Mouse (Mus musculus): ENCODE results near the gene Amigo2. TPM values are rescaled to one million over a fixed set of nuclear protein-coding genes. Genes with fewer than 3 reads are reported as not detected.

Amigo2 gene
- total RNA-seq (2022) = 1 to 10 TPM; 6.0 to 8.5 (median 7.3) TPM

DNA sequence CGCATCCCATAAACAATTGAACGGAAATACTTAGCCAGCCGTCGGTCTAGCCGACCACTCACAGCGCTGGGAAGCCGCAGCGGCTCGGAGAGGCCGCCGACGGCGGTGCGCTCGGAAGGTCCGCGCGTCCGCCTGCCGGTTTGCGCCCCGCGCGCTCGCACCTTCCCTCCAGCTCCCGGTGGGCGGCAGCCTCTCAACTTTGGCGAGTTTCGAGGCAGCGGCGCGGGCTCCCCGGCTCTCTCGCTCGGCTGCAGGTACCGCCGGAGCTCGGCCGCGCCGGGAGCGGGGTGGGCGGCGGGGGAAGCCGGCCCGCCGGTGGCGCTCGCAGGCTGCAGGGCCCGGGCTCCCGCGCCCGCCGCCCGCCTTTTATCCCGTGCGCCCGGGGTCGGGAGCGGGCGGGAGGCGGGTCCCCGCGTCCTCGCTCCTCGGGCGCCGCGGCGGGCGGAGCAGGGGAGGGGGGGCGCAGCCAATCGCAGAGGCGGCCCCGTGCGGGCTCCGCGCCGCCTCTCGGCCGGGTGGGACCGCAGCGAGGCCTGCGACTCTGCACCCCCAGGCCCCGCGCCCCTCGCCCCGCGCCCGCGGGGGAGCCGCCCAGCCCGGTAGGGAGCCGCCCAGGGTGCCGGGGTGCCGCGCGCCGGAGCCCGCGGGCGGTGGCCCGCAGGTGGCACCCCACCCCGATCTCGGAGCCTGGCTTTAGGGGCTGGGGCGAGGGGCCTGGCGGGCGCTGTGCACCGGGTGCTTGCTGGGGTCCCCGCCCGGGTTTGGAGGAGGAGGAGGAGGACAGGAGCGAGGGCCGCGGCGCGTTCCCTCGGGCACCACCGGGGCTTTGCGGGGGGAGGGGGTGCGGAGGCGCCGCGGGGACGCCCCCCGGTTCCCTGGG, at the start of gene Amigo2, which contains the start of gene Pced1b:
Amigo2 (minus strand) TSS at position 377 of the 880 bp plus-strand sequence.
Pced1b (plus strand) TSS at position 197 of the 880 bp plus-strand sequence.
- DNase-seq (ENCODE audit: low spot score in 2 of 2) = peak; percentile 16 to 23

DNA sequence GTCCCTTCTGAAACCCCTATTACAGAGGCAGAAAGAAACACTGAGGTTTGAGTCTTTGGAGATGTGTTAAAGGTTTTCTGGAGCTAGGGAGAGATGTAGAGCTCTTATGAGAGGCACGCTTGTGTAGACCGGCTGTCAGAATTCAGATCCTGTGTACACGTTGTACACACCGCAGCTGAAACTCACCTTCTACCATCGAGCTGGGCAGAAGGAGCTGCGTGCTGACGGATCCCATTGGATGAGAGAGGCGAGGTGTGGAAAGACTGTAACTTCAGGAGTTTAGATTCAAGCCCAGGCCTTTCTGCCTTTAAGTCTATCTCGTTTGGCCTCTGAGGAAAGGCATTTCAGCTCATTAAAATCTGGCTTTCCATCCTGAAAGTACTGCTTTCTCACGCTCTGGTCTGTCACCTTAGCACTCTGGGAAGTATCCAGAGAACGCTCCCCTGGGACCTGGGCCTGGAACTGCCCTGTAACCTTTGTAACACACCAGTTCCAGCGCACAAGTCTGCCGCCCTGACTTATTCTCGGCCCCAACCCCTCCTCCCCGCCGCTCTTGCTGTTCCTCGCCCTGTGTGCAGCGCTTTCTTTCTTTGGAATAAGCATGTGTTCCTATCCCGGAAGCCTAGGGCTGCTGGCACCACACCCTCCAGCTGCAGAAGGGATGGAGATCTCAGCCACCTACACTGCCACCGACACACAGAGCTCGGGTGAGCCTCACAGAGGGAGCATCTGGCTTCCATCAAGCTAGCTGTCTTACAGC, 44.4 kb upstream of the Amigo2 start:
- peak in 1 of 2 experiments; percentile 66 for DNase-seq (ENCODE audit: low spot score in 2 of 2)

DNA sequence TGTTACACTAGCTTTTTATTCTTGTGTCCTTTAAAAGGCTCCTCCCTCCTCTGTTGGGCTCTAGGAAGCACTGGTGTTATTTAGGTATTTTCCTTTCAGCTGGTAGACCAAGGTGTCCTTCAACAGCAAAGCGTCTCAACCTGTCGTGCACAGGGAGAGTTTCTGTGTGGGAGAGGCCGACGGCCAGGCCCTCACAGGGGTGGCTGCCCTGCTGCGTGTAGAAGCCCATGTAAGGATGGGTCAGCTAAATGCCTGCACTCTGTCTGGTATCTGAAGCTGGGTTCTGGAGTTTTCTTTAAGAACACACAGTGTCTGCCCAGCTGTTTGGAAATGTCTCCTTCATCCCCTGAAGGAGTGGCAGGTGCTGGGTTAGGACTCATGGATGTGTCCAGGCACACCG, 43.3 kb upstream of the Amigo2 start:
- no peak for DNase-seq (ENCODE audit: low spot score in 2 of 2)

DNA sequence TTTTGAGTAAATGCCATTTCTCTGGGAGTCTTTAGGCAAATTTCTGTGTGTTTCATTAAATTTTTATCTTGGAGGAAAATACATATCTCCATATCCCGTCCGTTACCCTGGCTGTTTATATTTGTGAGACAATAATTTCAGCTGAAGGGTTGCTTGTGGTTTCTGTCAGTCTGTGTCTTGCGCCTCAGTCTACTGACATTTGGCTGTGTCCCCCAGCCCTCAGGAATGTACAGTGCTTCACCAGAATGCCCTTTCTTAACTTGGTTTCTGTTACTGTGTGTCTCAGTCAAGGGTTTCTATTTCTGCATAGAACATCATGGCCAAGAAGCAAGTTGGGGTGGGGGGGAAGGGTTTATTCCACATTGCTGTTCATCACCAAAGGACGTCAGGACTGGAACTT, 42.1 kb upstream of the Amigo2 start:
- DNase-seq (ENCODE audit: low spot score in 2 of 2) = no peak

DNA sequence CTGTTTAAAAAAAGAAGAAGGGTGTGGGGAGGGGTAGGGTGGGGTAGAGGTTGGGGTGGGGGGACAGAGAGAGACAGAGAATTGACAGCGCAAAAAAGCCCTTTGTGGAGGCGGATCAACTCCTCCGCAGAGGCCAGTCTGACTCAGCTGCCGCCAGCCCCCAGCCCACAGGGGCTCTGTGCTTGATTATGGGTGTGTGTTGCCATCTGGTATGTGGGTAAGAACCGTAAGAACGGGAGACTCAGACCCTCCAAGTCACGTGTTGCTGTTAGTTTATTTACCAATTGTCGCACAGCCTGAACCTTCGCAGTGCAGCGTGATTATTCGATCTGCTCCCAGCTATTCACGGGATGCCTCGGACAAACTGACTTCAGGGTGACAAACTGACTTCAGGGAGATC, 41.6 kb upstream of the Amigo2 start:
- peak in 1 of 2 experiments; percentile 18 for DNase-seq (ENCODE audit: low spot score in 2 of 2)

DNA sequence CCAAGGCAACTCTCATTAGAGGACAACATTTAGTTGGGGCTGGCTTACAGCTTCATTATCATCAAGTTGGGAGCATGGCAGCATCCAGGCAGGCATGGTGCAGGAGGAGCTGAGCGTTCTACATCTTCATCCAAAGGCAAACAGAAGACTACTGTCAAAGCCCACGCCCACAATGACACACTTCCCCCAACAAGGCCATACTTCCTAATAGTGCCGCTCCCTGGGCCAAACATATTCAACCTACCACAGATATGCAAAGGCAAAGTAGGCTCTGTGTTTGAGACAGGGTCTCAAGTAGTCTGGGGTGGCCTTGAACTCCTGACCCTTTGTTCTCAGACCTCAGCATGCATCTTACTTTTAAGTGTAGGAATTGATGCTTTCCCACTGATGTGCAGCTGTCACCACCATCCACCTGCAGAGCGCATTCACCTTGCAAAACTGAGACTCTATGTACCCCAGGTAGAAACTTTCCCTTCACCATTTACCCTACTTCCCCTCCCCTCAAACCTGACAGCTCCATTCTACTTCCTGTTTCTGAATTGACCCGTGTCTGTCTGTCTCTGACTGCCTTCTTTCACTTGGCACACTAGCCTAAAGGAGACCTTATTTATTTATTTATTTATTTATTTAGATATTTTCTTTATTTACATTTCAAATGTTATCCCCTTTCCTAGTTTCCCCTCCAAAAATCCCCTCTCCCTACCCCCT, 40.5 kb upstream of the Amigo2 start:
- no peak for DNase-seq (ENCODE audit: low spot score in 2 of 2)

DNA sequence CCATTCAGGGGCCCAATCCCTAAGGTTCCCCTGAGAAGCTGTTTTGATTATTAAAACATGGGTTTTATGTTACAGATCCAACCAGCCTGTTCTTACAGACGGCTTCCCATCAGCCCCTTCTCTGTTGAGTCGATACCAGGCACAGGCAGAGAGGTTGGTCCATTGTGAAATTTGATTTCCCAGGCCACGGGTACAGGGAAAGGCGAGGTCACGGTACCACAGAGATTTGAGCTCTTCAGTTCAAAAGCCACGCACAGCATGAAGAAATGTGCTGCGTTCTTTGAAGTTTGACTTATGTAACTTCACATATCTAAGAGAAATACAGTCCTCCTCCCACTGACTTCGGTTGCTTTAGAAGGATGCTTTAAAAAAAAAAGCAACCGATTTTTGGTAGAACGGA, 39.6 kb upstream of the Amigo2 start:
- no peak for DNase-seq (ENCODE audit: low spot score in 2 of 2)

DNA sequence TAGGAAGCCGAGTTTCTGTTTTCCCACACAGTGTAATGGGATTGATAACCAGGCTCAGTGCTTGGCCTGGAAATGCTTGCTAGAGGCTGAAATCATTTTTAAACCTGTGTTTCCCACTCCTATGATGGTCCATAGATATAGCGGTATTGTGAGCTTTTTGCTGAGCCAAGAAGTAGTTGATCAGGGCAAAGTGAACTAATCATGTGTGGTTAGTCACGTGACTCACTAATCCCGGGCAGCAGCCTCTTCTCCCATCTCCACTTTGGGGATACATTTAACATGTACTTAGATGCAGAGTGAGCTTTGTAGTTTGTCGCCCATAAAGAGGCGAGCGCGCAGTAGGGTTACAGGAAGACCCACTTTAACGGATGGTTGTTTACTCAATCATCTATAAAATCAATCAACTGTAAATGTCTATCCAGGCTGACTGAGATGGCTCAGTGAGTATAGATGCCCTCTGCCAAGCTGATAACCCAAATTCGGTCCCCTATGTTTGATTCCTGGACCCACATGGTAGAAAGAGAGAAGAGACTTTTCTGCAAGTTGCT, 38.7 kb upstream of the Amigo2 start:
- no peak for DNase-seq (ENCODE audit: low spot score in 2 of 2)

DNA sequence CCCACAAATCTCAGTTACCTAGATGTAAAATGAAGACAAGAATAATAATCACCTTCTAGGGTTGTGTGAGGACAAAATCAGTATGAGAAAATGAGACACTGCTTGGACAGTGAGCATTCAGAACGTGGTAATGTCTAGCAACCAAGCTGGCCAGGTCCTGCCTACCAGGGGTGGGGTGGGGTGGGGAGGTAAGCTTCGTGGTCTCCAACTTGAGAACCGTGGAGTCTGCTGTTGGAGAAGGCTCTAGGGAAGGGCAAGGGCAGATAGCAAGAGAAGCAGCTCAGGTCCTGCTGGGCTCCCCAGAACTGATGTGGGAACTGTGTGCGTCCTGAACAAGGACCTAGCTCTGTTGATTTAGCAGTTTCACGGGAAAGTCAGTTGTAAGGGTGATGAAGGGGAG, 37.1 kb upstream of the Amigo2 start:
- DNase-seq (ENCODE audit: low spot score in 2 of 2) = no peak

DNA sequence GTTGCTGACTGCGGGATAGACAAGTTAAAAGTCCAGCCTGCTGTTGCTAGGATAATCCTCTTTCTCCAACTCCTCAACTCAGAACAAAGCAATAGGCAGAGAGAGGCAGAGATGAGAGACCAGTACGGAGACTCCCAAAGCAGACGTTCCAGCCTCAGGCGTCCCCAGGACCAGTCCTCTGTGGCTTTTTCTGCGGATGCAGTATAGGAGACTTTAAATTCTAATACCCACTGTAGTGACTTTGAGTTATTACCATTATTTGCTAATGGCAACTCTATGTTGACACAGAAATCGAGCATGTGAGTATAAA, 35.4 kb upstream of the Amigo2 start:
- DNase-seq (ENCODE audit: low spot score in 2 of 2) = no peak

DNA sequence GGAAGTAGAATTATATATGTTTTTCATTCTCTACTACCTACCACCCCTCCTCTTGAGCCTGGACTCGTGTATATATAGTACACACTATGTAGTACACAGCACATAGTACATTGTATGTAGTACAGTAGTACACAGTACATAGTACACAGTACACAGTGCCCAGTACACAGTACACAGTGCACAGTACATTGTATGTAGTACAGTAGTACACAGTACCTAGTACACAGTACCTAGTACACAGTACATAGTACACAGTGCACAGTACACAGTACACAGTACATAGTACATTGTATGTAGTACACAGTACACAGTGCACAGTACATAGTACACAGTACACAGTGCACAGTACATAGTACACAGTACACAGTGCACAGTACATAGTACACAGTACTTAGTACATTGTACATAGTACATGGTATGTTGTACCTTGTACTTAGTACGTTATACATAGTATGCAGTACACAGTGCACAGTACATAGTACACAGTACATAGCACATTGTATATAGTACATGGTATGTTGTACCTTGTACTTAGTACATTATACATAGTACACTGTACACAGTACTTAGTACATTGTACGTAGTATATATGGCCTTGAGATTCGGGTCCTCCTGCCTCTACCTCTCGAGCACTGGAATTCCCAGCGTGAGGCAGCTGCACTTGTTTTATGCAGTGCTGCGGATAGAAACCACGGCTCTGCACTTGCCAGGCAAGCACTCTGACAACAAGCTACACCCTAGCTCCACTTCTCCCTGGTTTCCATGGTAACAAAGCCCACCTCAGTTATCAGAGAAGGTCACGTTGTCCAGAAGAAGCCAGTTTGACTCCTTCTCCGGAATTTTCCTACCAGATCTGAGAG, 34.9 kb upstream of the Amigo2 start:
- DNase-seq (ENCODE audit: low spot score in 2 of 2) = no peak

DNA sequence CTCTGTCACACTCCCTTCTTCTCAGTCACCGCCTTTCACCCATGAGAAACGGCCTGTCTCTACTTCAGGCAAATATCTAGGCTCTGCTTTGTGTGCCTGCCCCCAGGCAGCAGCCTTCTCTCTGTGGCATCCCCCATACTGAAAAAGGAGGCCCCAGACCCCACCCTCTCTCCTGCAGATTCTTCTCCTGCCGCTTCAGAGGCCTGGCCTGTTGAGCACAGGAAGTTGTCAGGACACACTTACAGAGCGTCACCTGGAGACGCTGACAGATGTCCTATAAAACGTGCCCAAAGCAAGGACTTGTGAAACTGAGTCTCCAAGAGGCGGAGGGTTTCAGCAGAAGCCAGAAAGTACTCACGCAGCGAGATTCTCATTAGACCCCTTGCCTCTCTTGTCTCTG, 33.7 kb upstream of the Amigo2 start:
- DNase-seq (ENCODE audit: low spot score in 2 of 2) = no peak

DNA sequence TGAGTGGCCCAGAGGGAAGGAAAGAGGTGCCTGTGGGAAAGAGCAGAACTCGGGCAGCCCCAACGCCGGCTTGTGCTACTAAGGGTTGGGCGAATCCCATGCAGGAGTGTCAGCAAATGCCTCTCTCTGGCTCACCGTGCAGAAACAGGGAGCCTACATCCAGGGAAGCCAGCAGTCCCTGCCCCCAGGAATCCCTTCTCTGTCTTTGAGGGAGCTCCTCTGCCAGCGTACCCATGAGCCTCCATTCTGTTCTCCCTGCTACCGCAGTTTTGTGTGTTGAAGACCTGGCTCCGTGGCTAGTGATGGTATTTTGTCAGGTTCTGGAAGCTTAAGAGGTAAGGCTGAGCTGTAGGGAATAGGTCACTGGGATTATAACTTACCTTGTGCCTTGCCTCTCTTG, 33.0 kb upstream of the Amigo2 start:
- no peak for DNase-seq (ENCODE audit: low spot score in 2 of 2)

DNA sequence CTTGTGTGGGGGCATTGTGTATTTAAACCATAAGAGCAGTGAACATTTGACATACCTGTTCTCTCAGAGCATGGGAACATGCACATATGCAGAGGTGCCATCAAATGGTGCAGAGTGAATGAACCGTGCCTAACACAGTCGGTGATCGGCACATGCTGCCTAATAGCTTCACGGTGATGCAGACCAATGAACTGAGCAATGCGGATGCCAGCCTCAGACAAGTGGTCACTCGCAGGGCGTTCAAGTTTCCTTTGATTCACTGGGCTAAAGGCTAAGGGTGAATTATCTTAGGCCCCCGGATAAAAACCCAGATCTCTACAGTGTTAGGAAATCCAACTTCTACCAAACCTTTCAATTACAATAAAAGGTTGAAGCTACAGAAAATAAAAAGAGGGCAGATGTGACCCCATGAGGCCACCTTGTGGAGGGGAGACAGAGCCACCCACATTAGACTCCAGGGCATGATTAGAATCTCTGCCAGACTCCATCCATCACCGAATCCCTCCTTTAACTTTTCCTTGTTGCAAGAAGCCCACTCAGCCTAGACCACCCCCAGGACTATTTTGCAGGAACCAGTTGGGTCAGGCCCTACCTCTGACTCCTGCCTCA, 31.4 kb upstream of the Amigo2 start:
- no peak for DNase-seq (ENCODE audit: low spot score in 2 of 2)

DNA sequence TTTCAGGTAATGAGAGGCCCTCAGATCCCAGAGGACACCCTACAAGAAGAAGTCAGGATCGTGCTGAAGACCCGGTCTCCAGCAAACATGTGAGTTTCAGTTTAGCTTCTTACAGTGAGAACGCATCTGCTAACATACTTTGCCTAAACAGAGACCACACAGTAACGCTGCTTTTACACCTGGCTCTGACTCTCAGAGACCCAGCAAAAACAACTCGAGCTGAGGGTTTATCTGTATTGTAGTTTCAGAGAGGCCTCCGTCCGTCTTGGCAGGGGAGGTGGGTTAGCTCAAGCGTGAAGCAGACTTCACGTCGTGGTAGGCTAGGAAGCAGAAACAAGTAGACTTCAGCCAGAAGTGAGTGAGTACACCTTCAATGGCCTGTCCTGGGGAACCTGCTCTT, 30.2 kb upstream of the Amigo2 start:
- no peak for DNase-seq (ENCODE audit: low spot score in 2 of 2)

DNA sequence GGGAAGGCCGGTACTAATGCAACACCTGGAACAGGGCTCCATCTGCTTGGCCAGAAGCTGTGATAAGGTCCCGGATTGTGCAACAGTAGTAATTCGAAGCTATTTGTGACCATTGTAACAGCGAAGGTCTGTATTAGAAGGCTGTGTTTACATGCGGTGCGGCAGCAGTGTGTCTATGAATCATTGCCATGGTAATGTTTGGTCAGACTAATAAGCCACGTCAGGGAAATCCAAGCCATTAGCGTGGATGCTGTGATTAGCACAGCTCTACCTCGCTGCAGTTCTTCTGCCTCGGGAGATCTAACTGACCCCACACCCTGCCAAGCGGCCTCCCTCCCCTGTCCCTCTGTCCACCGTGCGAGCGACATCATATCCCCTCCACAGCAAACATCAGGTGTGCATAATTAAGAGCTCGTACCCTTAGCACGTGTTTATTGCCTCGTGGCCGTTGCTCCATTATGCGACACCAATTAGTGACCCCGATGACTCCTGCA, 29.6 kb upstream of the Amigo2 start:
- DNase-seq (ENCODE audit: low spot score in 2 of 2) = no peak

DNA sequence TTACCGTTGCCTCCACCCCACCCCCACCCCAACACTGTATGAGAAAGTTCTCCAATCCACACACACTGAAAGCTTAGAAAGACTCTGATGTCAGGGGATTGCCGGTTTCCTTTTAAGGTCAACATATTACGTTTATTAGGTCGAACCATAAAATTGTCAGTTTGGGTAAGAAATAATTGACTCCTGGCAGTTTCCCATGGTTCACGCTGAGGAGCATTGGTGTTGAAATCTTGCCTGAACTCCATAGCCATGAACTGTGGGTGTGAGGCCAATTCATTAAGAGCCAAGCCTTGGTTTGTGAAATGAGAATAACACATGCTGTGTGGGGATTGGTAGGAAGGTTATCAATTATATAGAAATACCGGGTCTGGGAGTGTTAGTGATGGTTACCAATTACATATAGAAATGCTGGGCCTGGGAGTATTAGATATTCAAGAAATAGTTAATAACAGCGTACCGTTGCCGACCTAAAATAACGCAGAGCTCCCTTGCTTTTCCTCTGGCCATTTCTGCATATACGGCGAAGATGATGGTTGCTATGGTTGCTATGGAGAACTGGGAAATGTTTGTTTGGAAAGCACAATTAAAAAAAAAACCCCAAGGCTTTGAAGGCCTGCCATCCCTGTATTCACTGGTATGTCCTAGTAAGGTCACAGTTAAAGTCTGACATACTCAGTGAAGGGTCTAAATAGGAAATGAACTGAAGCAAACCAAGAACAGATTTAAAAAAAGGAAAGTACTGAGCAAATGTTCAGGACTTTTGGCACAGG, 28.7 kb upstream of the Amigo2 start:
- no peak for DNase-seq (ENCODE audit: low spot score in 2 of 2)

DNA sequence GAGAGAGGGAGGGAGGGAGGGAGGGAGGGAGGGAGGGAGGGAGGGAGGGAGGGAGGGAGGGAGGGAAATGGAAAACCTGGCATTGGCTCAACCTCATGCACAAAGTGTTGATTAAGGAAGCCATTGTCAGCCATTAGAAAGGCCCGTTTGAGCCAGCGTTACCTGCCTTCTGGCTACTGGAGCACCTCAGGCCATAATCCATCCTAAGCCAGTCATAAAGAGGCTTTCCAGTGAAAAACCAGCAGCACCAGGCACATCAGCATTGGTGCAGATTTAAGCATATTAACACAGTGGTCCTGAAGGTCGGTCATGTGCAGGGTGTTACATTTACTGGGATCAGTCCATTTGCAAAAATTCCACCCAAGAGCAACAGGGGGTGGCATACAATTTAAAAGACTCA, 25.7 kb upstream of the Amigo2 start:
- DNase-seq (ENCODE audit: low spot score in 2 of 2) = no peak

DNA sequence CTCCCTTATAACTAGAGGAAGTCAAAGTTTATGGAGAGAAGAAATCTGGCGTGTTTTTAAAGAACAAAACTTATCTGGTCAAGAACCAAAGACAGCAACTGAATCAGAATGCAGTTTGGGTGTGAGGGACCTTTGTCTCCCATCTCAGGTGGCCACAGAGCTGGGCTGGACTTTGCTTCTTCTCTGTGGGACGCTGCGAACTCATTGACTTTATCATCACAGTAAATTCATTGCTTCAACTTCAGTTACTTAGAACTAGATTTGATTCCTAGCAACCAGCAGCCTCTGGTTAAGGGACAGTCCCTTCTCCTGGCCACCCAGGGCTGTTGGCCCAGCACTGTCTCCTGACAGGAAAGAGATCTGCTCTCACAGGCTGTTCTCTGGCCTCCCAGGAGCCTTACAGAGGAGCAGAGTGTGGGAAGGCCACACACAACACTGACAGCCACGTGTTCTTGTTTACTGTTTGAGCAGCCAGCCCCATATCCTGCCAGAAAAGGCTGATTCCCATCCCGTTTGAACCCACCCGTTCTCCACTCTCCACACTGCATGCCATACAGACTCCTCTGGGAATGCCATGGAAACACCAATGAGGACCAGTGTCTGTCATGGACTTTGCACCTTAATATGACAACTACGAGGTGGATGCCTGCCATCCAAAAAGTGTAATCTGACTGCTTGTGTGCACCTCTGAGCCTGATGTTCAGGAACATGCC, 25.1 kb upstream of the Amigo2 start:
- DNase-seq (ENCODE audit: low spot score in 2 of 2) = no peak

Measured in left cerebral cortex, adult 8-10 months (tissue).